Mouse (Mus musculus): ENCODE data around the gene Ski. TPM values are rescaled to one million over a fixed set of nuclear protein-coding genes. Genes with fewer than 3 reads are reported as not detected.
A peak's percentile ranks its signal among the peaks of the same experiment; 100 is the strongest.

The Ski gene
- polyA plus RNA-seq, 1 experiment from 2014 or later, result 14.2 TPM

GRCm38 (mm10) chr4:155217241-155218103 is 4.9 kb downstream of the Ski start:
- Histone ChIP-seq H3K27ac (no peak overlapping the region), H3K4me1 (peaks cover 90% of the 10 kb centered on the region), H3K4me2 (no peak overlapping the region), H3K9me3 (no peaks in the 10 kb centered on the region), H3K4me3 (replicated peaks) (no peak overlapping the region), H3K9ac (no peak overlapping the region), H3K36me3 (replicated peaks) (no peaks in the 10 kb centered on the region), H3K27me3 (no peaks in the 10 kb centered on the region)
- ATAC-seq (ENCODE audit: low FRiP score), result no peak
- 79% methylated on average over 12 of the region's 12 CpGs for WGBS

GRCm38 (mm10) chr4:155215773-155216630 is 6.4 kb downstream of the Ski start:
- Histone ChIP-seq H3K4me1 (peaks cover 90% of the 10 kb centered on the region), H3K4me3 (replicated peaks) (no peak overlapping the region), H3K9ac (no peak overlapping the region), H3K27me3 (no peaks in the 10 kb centered on the region), H3K9me3 (no peaks in the 10 kb centered on the region), H3K27ac (no peak overlapping the region), H3K4me2 (peak overlapping the region; percentile 1), H3K36me3 (replicated peaks) (peaks cover 7% of the 10 kb centered on the region)
- 72% methylated on average over 12 of the region's 12 CpGs for WGBS
- ATAC-seq (ENCODE audit: low FRiP score), result no peak

GRCm38 (mm10) chr4:155215203-155215602 is 7.2 kb downstream of the Ski start:
- Histone ChIP-seq H3K27me3 (no peaks in the 10 kb centered on the region), H3K4me1 (peaks cover 82% of the 10 kb centered on the region), H3K9me3 (no peaks in the 10 kb centered on the region), H3K9ac (no peak overlapping the region), H3K4me3 (replicated peaks) (no peak overlapping the region), H3K4me2 (no peak overlapping the region; the same call in 1 of the 2 replicates), H3K27ac (0 out of 2 replicates have a peak overlapping the region, but pooled peaks have one; percentile 25), H3K36me3 (replicated peaks) (peaks cover 15% of the 10 kb centered on the region)
- 76% methylated on average over 9 of the region's 9 CpGs for WGBS
- no peak for ATAC-seq (ENCODE audit: low FRiP score)

DNA sequence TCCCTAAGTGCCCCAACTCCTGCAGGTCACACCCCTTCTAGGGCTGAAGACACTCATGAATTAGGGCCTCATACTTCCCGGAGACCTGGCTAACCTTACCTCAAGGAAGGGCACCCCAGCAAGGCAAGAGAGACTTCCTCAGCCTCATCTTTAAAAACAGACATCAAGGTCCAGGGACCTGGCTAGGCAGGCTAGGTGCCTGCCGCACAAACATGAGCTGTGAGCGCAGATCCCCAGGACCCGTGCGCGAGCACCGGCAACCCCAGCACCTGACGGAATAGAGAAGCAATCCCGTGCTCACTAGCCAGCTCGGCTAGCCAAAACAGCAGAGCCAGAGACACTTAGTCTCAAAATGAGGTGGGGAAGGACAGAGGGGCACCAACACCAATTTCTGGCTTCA is 7.6 kb downstream of the Ski start:
- Histone ChIP-seq H3K27me3 (no peaks in the 10 kb centered on the region), H3K4me2 (no peak overlapping the region; the same call in 1 of the 2 replicates), H3K9me3 (no peaks in the 10 kb centered on the region), H3K4me3 (replicated peaks) (no peak overlapping the region), H3K27ac (no peak overlapping the region), H3K36me3 (replicated peaks) (peaks cover 15% of the 10 kb centered on the region), H3K9ac (peak overlapping the region; percentile 29; the same call in 1 of the 2 replicates), H3K4me1 (peaks cover 80% of the 10 kb centered on the region)
- ATAC-seq (ENCODE audit: low FRiP score), result no peak
- 68% methylated on average over 10 of the region's 10 CpGs for WGBS

DNA sequence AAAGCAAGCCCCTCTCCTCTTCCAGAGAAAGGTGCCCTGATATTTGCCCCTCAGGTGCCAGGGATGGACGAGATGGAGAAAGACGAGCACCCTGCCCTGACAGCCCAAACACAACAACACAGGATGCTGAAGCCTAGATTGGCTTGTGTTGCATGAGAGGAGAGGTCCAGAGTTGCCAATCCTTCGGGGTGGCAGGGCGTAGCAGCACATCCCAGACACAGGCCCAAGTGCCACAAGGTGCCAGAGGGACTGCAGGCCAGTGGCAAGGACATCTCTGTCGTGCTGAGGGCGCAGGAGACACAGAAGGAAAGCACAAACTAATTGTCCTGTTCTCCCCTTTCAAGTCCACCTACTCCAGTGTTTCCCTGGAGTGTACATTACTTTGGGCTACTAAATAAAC is 8.2 kb downstream of the Ski start:
- Histone ChIP-seq H3K27ac (peak overlapping the region; percentile 66), H3K9me3 (no peaks in the 10 kb centered on the region), H3K36me3 (replicated peaks) (peaks cover 15% of the 10 kb centered on the region), H3K4me1 (peaks cover 80% of the 10 kb centered on the region), H3K27me3 (no peaks in the 10 kb centered on the region), H3K4me2 (peak overlapping the region; percentile 17; the same call in 1 of the 2 replicates), H3K4me3 (replicated peaks) (no peak overlapping the region), H3K9ac (peak overlapping the region; percentile 29; the same call in 1 of the 2 replicates)
- ATAC-seq (ENCODE audit: low FRiP score), result no peak
- WGBS, result 70% methylated on average over 6 of the region's 6 CpGs

- no peak overlapping the region for H3K9ac ChIP-seq
- H3K27me3 ChIP-seq, result no peaks in the 10 kb centered on the region
- H3K27ac ChIP-seq, result peak overlapping the region; percentile 66
- peak overlapping the region; percentile 17 for H3K4me2 ChIP-seq
- 0 out of 2 replicates have a peak, but pooled peaks have one; percentile 51 for ATAC-seq (ENCODE audit: low FRiP score)
- peaks cover 80% of the 10 kb centered on the region for H3K4me1 ChIP-seq
- no peaks in the 10 kb centered on the region for H3K9me3 ChIP-seq
- WGBS, result 55% methylated on average over 6 of the region's 6 CpGs
- 0 out of 2 replicates have a peak overlapping the region, but pooled peaks have one; percentile 14 for H3K4me3 ChIP-seq (replicated peaks)
- H3K36me3 ChIP-seq (replicated peaks), result peaks cover 15% of the 10 kb centered on the region
Observed at GRCm38 (mm10) chr4:155213752-155214054, 8.7 kb downstream of the Ski start.

DNA sequence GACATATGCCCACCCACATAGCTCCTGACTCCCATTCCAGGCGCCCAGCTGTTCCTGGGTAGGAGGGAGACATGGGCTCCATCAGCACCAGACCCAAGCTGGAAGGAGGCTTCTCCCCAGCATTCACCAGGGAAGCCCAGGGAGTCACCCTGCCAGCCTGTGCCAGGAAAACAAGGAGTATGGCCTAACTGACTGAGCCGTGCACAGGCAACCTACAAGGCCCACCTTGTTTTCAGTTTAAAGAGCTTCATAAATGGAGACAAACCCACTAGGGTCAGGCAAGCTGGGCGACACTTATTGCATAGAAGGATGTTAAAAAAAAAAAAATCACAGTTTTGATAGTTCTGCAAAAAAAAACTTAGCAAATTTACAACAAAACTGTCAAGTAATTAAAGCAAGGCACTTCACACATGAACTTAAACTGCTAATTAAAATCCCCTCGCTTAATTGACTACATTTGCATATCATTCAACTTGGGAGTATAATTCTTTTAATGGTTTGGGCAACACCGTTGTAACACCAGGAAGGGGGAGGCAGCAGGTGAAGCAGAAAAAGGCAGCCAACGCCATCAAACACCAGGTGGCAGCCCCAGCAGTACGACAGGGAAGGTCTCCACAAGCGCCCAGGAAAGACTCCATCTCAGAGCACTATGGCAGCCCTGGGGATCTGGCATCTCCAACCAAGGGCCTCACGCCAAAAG is 9.2 kb downstream of the Ski start:
- Histone ChIP-seq H3K36me3 (replicated peaks) (peaks cover 15% of the 10 kb centered on the region), H3K9me3 (no peaks in the 10 kb centered on the region), H3K9ac (no peak overlapping the region), H3K27ac (peak overlapping the region; percentile 69), H3K4me2 (peak overlapping the region; percentile 17), H3K27me3 (no peaks in the 10 kb centered on the region), H3K4me1 (peaks cover 80% of the 10 kb centered on the region), H3K4me3 (replicated peaks) (0 out of 2 replicates have a peak overlapping the region, but pooled peaks have one; percentile 14)
- peak; percentile 56; the same call in 1 of the 2 replicates for ATAC-seq (ENCODE audit: low FRiP score)
- 44% methylated on average over 9 of the region's 9 CpGs for WGBS

DNA sequence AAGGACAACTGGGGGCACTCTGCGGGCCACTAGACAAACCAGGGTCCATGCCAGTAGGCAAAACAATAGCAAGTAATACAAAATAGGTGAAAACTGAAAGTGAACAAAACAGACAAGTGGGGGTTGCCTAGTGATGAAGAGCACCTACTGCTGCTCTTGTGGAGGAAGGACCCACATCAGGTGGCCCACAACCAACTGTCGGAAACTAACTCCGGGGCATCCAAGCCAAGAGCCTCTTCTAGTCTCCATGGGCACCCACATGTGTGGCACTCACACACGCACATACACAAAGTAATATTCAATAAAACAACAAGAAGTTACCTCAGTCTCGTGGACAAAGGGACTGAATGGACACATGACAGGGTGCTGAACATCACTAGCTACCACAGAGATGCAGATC is 12.9 kb downstream of the Ski start:
- Histone ChIP-seq H3K9me3 (no peaks in the 10 kb centered on the region), H3K4me2 (no peak overlapping the region), H3K4me3 (replicated peaks) (no peak overlapping the region), H3K9ac (no peak overlapping the region), H3K27ac (no peak overlapping the region), H3K4me1 (peaks cover 64% of the 10 kb centered on the region), H3K27me3 (no peaks in the 10 kb centered on the region), H3K36me3 (replicated peaks) (peaks cover 15% of the 10 kb centered on the region)
- no peak for ATAC-seq (ENCODE audit: low FRiP score)
- 94% methylated on average over 5 of the region's 5 CpGs for WGBS

- no peak for ATAC-seq (ENCODE audit: low FRiP score)
- Histone ChIP-seq H3K27ac (no peak overlapping the region), H3K4me1 (peaks cover 60% of the 10 kb centered on the region)
Observed at GRCm38 (mm10) chr4:155209079-155209478, 13.3 kb downstream of the Ski start.

GRCm38 (mm10) chr4:155208613-155209012 is 13.8 kb downstream of the Ski start:
- Histone ChIP-seq H3K36me3 (replicated peaks) (peaks cover 15% of the 10 kb centered on the region), H3K27ac (0 out of 2 replicates have a peak overlapping the region, but pooled peaks have one; percentile 33), H3K9ac (no peak overlapping the region), H3K4me2 (no peak overlapping the region), H3K4me1 (peaks cover 55% of the 10 kb centered on the region), H3K4me3 (replicated peaks) (no peak overlapping the region), H3K27me3 (no peaks in the 10 kb centered on the region), H3K9me3 (no peaks in the 10 kb centered on the region)
- no peak for ATAC-seq (ENCODE audit: low FRiP score)
- WGBS, result 67% methylated on average over 7 of the region's 7 CpGs

More at GRCm38 (mm10) chr4:155209079-155209478, 13.3 kb downstream of the Ski start:
- Histone ChIP-seq H3K4me3 (replicated peaks) (no peak overlapping the region), H3K9ac (no peak overlapping the region), H3K36me3 (replicated peaks) (peaks cover 15% of the 10 kb centered on the region), H3K27me3 (no peaks in the 10 kb centered on the region), H3K9me3 (no peaks in the 10 kb centered on the region), H3K4me2 (no peak overlapping the region)

DNA sequence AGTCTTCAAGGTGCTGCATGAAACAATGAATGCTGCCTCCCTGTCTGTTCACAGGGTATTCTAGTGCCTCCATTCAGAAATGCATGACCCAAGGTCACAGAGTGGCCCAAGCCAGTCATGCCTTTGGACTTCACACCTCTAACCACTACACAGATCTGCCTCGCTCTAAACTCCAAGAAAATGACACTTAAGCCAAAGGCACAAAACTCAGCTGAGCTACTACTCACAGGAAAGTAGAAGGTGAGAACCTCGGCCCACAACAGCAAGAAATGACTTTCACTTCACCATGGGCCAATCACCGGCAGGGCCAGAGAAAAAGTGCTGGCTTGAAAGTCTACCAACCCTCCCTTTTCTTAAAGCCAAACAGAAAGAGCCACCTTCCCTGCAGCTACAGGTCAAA is 14.6 kb downstream of the Ski start:
- ATAC-seq (ENCODE audit: low FRiP score), result no peak
- 64% methylated on average over 3 of the region's 3 CpGs for WGBS
- H3K9ac ChIP-seq, result no peak overlapping the region
- peaks cover 48% of the 10 kb centered on the region for H3K4me1 ChIP-seq
- H3K9me3 ChIP-seq, result no peaks in the 10 kb centered on the region
- H3K4me3 ChIP-seq (replicated peaks), result no peak overlapping the region
- peaks cover 15% of the 10 kb centered on the region for H3K36me3 ChIP-seq (replicated peaks)
- H3K27me3 ChIP-seq, result no peaks in the 10 kb centered on the region
- H3K27ac ChIP-seq, result 0 out of 2 replicates have a peak overlapping the region, but pooled peaks have one; percentile 21
- no peak overlapping the region for H3K4me2 ChIP-seq

DNA sequence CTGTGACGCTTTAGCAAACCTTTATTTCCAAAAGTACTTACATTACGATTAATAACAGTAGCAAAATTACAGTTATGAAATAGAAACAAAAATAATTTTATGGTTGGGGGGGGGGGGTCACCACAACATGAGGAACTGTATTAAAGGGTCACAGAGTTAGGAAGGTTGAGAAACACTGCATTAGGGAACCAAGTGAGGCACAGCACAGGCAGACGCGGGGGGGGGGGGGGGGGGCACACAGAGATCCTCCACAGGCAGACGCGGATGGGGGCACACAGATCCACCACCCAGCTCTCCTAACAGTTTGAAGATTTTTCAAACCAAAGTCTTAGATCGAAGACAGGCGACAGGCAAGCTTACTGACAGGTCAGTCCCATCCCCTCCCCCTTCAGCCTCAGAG is 15.9 kb downstream of the Ski start:
- Histone ChIP-seq H3K9me3 (no peaks in the 10 kb centered on the region), H3K27me3 (no peaks in the 10 kb centered on the region), H3K4me3 (replicated peaks) (no peak overlapping the region), H3K4me1 (peaks cover 45% of the 10 kb centered on the region), H3K4me2 (no peak overlapping the region), H3K36me3 (replicated peaks) (peaks cover 13% of the 10 kb centered on the region), H3K9ac (no peak overlapping the region), H3K27ac (no peak overlapping the region)
- 84% methylated on average over 6 of the region's 8 CpGs for WGBS
- no peak for ATAC-seq (ENCODE audit: low FRiP score)
